Mouse (Mus musculus) MEL (cell line): Measurements from ENCODE around the gene Polr3h. TPM values are rescaled to one million over a fixed set of nuclear protein-coding genes. Genes with fewer than 3 reads are reported as not detected.

Experiments used
- DNase-seq: peaks from one replicate; pipeline ENCODE4 v3.0.0; 2011; ENCODE audit warnings: low read depth, low spot score
- H3K27ac ChIP-seq: 2 replicates; pipeline ENCODE4 v1.5.1; 2012; ENCODE audit warnings: low read depth, mild to moderate bottlenecking, control low read depth, low read length, moderate library complexity; ENCODE audit not compliant: control insufficient read depth
- H3K27me3 ChIP-seq, 2 experiments: fragments of 150-350 bp in 1 of 2; sonication (generic) in 1 of 2; 2 replicates each; pipeline ENCODE4 v1.6.1; 2012; ENCODE audit warnings: low read length in 2 of 2, mild to moderate bottlenecking in 2 of 2, improper control_type of control experiment in 1 of 2, moderate library complexity in 1 of 2; ENCODE audit not compliant: insufficient read depth in 2 of 2, control insufficient read depth in 1 of 2
- H3K36me3 ChIP-seq, 2 experiments: 2 replicates each; pipeline ENCODE4 v1.6.1; 2012 to 2014; ENCODE audit warnings: low read length in 2 of 2, improper control_type of control experiment in 1 of 2, inconsistent platforms in 1 of 2, mild to moderate bottlenecking in 1 of 2; ENCODE audit not compliant: insufficient read depth in 2 of 2, control insufficient read depth in 1 of 2
- H3K4me1 ChIP-seq, 2 experiments: fragments of 150-350 bp in 1 of 2; sonication (generic) in 1 of 2; 2 replicates each; pipeline ENCODE4 v1.6.1; 2012; ENCODE audit warnings: low read length in 2 of 2, improper control_type of control experiment in 1 of 2, mild to moderate bottlenecking in 1 of 2; ENCODE audit not compliant: insufficient read depth in 2 of 2, control insufficient read depth in 1 of 2
- H3K4me3 ChIP-seq, 2 experiments: fragments of 150-350 bp in 1 of 2; sonication (generic) in 1 of 2; 2 replicates each; pipeline ENCODE4 v1.5.1; 2012; ENCODE audit warnings: low read depth in 2 of 2, low read length in 2 of 2, mild to moderate bottlenecking in 2 of 2, moderate library complexity in 2 of 2, control low read depth in 1 of 2, improper control_type of control experiment in 1 of 2; ENCODE audit not compliant: control insufficient read depth in 1 of 2, insufficient read depth in 1 of 2
- H3K79me2 ChIP-seq: 2 replicates; pipeline ENCODE4 v1.6.1; 2012; ENCODE audit warnings: mild to moderate bottlenecking, low read length, moderate library complexity; ENCODE audit not compliant: control insufficient read depth, poor library complexity, insufficient read depth
- H3K9ac ChIP-seq: 2 replicates; pipeline ENCODE4 v1.6.1; 2012; ENCODE audit warnings: low read depth, mild to moderate bottlenecking, control low read depth, low read length, moderate library complexity; ENCODE audit not compliant: control insufficient read depth, poor library complexity, severe bottlenecking
- H3K9me3 ChIP-seq: fragments of 150-350 bp; sonication (generic); replicated peaks from 2 replicates; pipeline ENCODE4 v1.6.1; 2012; ENCODE audit warnings: mild to moderate bottlenecking, low read length, improper control_type of control experiment, moderate library complexity; ENCODE audit not compliant: insufficient read depth
- CHD1 ChIP-seq: IDR thresholded peaks from 2 replicates; pipeline ENCODE4 v1.6.1; 2012; ENCODE audit warnings: low read depth, mild to moderate bottlenecking, inconsistent platforms, low read length, improper control_type of control experiment
- CHD2 ChIP-seq: IDR thresholded peaks from 2 replicates; pipeline ENCODE4 v1.6.1; 2011; ENCODE audit warnings: low read length, improper control_type of control experiment
- E2F4 ChIP-seq: IDR thresholded peaks from 2 replicates; pipeline ENCODE4 v1.6.1; 2011; ENCODE audit warnings: low read depth, low read length, improper control_type of control experiment, borderline replicate concordance
- ELF1 ChIP-seq: IDR thresholded peaks from 2 replicates; pipeline ENCODE4 v1.6.1; 2014; ENCODE audit warnings: low read depth, mild to moderate bottlenecking, inconsistent platforms, low read length, improper control_type of control experiment, moderate library complexity
- GABPA ChIP-seq: IDR thresholded peaks from 2 replicates; pipeline ENCODE4 v1.6.1; 2012; ENCODE audit warnings: low read depth, mild to moderate bottlenecking, inconsistent platforms, low read length, improper control_type of control experiment, moderate library complexity
- KAT2A ChIP-seq: conservative IDR thresholded peaks from 2 replicates; pipeline ENCODE4 v1.6.1; 2012; ENCODE audit warnings: low read depth, low read length, improper control_type of control experiment, inconsistent platforms
- MAFK ChIP-seq: IDR thresholded peaks from 2 replicates; pipeline ENCODE4 v1.6.1; 2011; ENCODE audit warnings: low read depth, mild to moderate bottlenecking, low read length, improper control_type of control experiment, borderline replicate concordance
- MEF2A ChIP-seq: IDR thresholded peaks from 2 replicates; pipeline ENCODE4 v1.6.1; 2014; ENCODE audit warnings: low read depth, mild to moderate bottlenecking, inconsistent platforms, low read length, improper control_type of control experiment; ENCODE audit not compliant: poor library complexity, insufficient replicate concordance, severe bottlenecking; ENCODE audit errors: extremely low read depth
- MXI1 ChIP-seq: IDR thresholded peaks from 2 replicates; pipeline ENCODE4 v1.6.1; 2011; ENCODE audit warnings: mild to moderate bottlenecking, low read depth, low read length, improper control_type of control experiment
- MYC ChIP-seq: IDR thresholded peaks from 2 replicates; pipeline ENCODE4 v1.6.1; 2011; ENCODE audit warnings: low read depth, mild to moderate bottlenecking, low read length, improper control_type of control experiment, moderate library complexity
- NRF1 ChIP-seq: IDR thresholded peaks from 2 replicates; pipeline ENCODE4 v1.6.1; 2014; ENCODE audit warnings: low read depth, mild to moderate bottlenecking, inconsistent platforms, low read length, improper control_type of control experiment, moderate library complexity; ENCODE audit not compliant: poor library complexity, insufficient read depth, severe bottlenecking
- POLR2A ChIP-seq, 2 experiments: IDR thresholded peaks; 2 replicates each; pipeline ENCODE4 v1.6.1; 2011 to 2012; ENCODE audit warnings: low read length in 2 of 2, mild to moderate bottlenecking in 2 of 2, control low read depth in 1 of 2, improper control_type of control experiment in 1 of 2, low read depth in 1 of 2, moderate library complexity in 1 of 2; ENCODE audit not compliant: control insufficient read depth in 1 of 2, insufficient read depth in 1 of 2, poor library complexity in 1 of 2
- POLR2AphosphoS2 ChIP-seq: IDR thresholded peaks from 2 replicates; pipeline ENCODE4 v1.6.1; 2011; ENCODE audit warnings: low read length, improper control_type of control experiment
- RAD21 ChIP-seq: IDR thresholded peaks from 2 replicates; pipeline ENCODE4 v1.6.1; 2011; ENCODE audit warnings: mild to moderate bottlenecking, low read depth, low read length, improper control_type of control experiment
- RCOR1 ChIP-seq: IDR thresholded peaks from 2 replicates; pipeline ENCODE4 v1.6.1; 2012; ENCODE audit warnings: low read depth, mild to moderate bottlenecking, inconsistent platforms, low read length, improper control_type of control experiment
- SIN3A ChIP-seq: IDR thresholded peaks from 2 replicates; pipeline ENCODE4 v1.6.1; 2012; ENCODE audit warnings: low read length, improper control_type of control experiment, inconsistent platforms
- USF1 ChIP-seq: IDR thresholded peaks from 2 replicates; pipeline ENCODE4 v1.6.1; 2014; ENCODE audit warnings: low read depth, mild to moderate bottlenecking, inconsistent platforms, low read length, improper control_type of control experiment, moderate library complexity
- ZC3H11A ChIP-seq: IDR thresholded peaks from 2 replicates; pipeline ENCODE4 v1.6.1; 2012; ENCODE audit warnings: low read depth, mild to moderate bottlenecking, inconsistent platforms, low read length, improper control_type of control experiment
- ZKSCAN1 ChIP-seq: IDR thresholded peaks from 2 replicates; pipeline ENCODE4 v1.6.1; 2012; ENCODE audit warnings: low read depth, mild to moderate bottlenecking, inconsistent platforms, low read length, improper control_type of control experiment, moderate library complexity
- ZMIZ1 ChIP-seq: IDR thresholded peaks from 2 replicates; pipeline ENCODE4 v1.6.1; 2012; ENCODE audit warnings: low read depth, mild to moderate bottlenecking, inconsistent platforms, low read length, improper control_type of control experiment, moderate library complexity
- polyA plus RNA-seq, 2 experiments: library from polyadenylated mRNA; stranded (reverse) in 1 of 2; unstranded in 1 of 2; fragments of >175 nt in 1 of 2; fragments of >200 nt in 1 of 2; gene quantifications; 2 replicates each; pipeline versions ENCODE4 v1.2.1 to v1.2.4; 2012; ENCODE audit warnings: low replicate concordance in 2 of 2, low read depth in 1 of 2; ENCODE audit not compliant: insufficient read length in 2 of 2, insufficient read depth in 1 of 2, missing spikeins in 1 of 2
- total RNA-seq: library from RNA; depleted of rRNA; stranded (reverse); fragments of 300-350 nt; gene quantifications from 2 replicates; pipeline ENCODE4 v1.2.3, GENCODE M21; 2012

Gene Polr3h
- total and polyA plus RNA-seq, 3 experiments = 109 to 304 TPM; not detected in 1

DNA sequence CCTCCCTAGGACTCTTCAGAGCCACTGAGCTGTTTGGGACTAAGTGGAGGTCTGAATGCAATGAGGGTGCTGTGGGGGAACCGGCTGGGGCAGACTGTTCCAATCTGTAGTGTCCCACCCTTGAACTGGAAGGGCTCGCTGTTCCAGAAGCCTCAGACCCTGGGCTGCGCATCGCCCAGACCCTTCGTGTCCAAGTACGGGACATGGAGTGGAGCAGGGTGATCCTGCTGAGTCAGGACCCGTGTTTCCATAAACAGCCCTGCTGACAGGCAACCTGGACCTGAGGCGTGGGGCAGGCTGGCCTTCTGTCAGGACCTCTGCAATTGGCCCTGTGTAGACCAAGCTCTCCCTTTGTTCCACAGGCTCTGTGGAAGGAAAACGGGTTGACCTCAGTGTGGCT is 79.3 kb downstream of the Polr3h start:
- H3K36me3 ChIP-seq = peaks cover 0 to 3% of the 10 kb centered on the region in 2 experiments; a peak in 2 of 4 replicates
- H3K9me3 ChIP-seq = no peaks in the 10 kb centered on the region
- H3K27me3 ChIP-seq = no peaks in the 10 kb centered on the region
- no peaks in the 10 kb centered on the region for H3K4me1 ChIP-seq
- H3K27ac ChIP-seq = no peak overlapping the region
- no peak overlapping the region for H3K4me3 ChIP-seq
- H3K79me2 ChIP-seq = peaks cover 12% of the 10 kb centered on the region
- H3K9ac ChIP-seq = no peak overlapping the region
- TF ChIP-seq KAT2A (no peak), POLR2A (IDR thresholded peaks at IDR 0.05; ENCODE audit: control insufficient read depth in 1 of 2, insufficient read depth in 1 of 2, low read depth in 1 of 2, low read length in 2 of 2, poor library complexity in 1 of 2) (no peak), CHD1 (no peak), MYC (no peak), ZMIZ1 (no peak), MEF2A (no peak), ELF1 (no peak)
- DNase-seq = no peak

DNA sequence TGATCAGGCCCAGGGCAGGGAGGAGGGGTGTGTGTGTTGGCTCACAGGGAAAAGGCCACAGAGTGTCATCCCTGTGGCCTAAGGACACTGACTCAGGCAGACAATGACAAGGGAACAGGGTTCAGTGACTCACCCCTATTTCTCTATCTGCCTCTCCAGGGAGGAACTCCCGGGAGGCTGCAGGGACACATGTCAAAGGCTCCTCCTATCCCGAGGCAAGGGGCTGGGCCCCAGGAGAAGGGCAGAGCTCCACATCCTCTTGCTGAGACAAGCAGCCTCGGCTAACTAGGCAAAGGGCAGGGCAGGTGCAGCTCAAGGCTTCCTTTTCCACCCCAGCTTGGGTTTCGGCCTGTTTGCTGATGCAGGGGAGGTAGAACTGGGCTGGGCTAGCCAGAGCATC is 80.3 kb downstream of the Polr3h start:
- TF ChIP-seq ZC3H11A = no peak
- TF ChIP-seq RAD21 = no peak
- TF ChIP-seq MAFK = no peak
- TF ChIP-seq POLR2A (IDR thresholded peaks at IDR 0.05; ENCODE audit: control insufficient read depth in 1 of 2, insufficient read depth in 1 of 2, low read depth in 1 of 2, low read length in 2 of 2, poor library complexity in 1 of 2) = no peak
- TF ChIP-seq CHD2 = no peak
- no peak for TF ChIP-seq POLR2AphosphoS2
- no peak for TF ChIP-seq SIN3A
- no peak for TF ChIP-seq ZKSCAN1
- TF ChIP-seq MXI1 = no peak
- TF ChIP-seq GABPA = no peak
- TF ChIP-seq NRF1 = no peak
- no peak for TF ChIP-seq E2F4
- TF ChIP-seq USF1 = no peak
- TF ChIP-seq MYC = no peak
- no peak for TF ChIP-seq RCOR1
- peaks cover 12% of the 10 kb centered on the region for H3K79me2 ChIP-seq

More for the DNA sequence above, 80.3 kb downstream of the Polr3h start:
- Histone ChIP-seq H3K36me3 (peaks cover 0 to 3% of the 10 kb centered on the region in 2 experiments; a peak in 2 of 4 replicates), H3K4me3 (no peak overlapping the region), H3K9me3 (no peaks in the 10 kb centered on the region), H3K27me3 (no peaks in the 10 kb centered on the region), H3K9ac (no peak overlapping the region), H3K4me1 (no peaks in the 10 kb centered on the region), H3K27ac (no peak overlapping the region)
- DNase-seq = peak; percentile 40
